Mouse (Mus musculus): ENCODE measurements around the gene Rack1. TPM values are rescaled to one million over a fixed set of nuclear protein-coding genes. Genes with fewer than 3 reads are reported as not detected.

The Rack1 gene
- polyA plus RNA-seq, 1 experiment from 2014 or later, result 434 TPM

GRCm38 (mm10) chr11:48798984-48799920 lies 880 bp upstream of the Rack1 start:
- Histone ChIP-seq H3K4me1 (ENCODE audit: insufficient read depth, low read depth, low read length) (peaks cover 12% of the 10 kb centered on the region; the same call in 1 of the 2 replicates), H3K27ac (ENCODE audit: low read length) (peak overlapping the region; percentile 91), H3K27me3 (replicated peaks; ENCODE audit: insufficient read depth, low read length) (no peaks in the 10 kb centered on the region), H3K9ac (replicated peaks; ENCODE audit: low read depth) (peak overlapping the region; percentile 86), H3K4me2 (replicated peaks; ENCODE audit: low read depth, low read length) (peak overlapping the region; percentile 82), H3K36me3 (ENCODE audit: insufficient read depth, low read length) (peaks cover 19% of the 10 kb centered on the region; the same call in 1 of the 2 replicates), H3K4me3 (ENCODE audit: low read depth, low read length) (peak overlapping the region; percentile 72), H3K9me3 (ENCODE audit: low read length) (no peaks in the 10 kb centered on the region)
- DNase-seq (ENCODE audit: low spot score) (peak; percentile 68), ATAC-seq (peak; percentile 23)
- TF ChIP-seq CTCF (IDR thresholded peaks at IDR 0.05) (no peak), EP300 (IDR thresholded peaks at IDR 0.05) (no peak)
- WGBS, result 5% methylated on average over 18 of the region's 18 CpGs

- TF ChIP-seq EP300 (IDR thresholded peaks at IDR 0.05), result no peak
- no peak for TF ChIP-seq CTCF (IDR thresholded peaks at IDR 0.05)
- ATAC-seq (no peak), DNase-seq (ENCODE audit: low spot score) (no peak)
- 57% methylated on average over 17 of the region's 17 CpGs for WGBS
- no peak overlapping the region for H3K27ac ChIP-seq (ENCODE audit: low read length)
- 0 out of 2 replicates have a peak overlapping the region, but pooled peaks have one; percentile 14 for H3K4me3 ChIP-seq (ENCODE audit: low read depth, low read length)
- H3K4me1 ChIP-seq (ENCODE audit: insufficient read depth, low read depth, low read length), result peaks cover 12% of the 10 kb centered on the region; the same call in 1 of the 2 replicates
- H3K27me3 ChIP-seq (replicated peaks; ENCODE audit: insufficient read depth, low read length), result no peaks in the 10 kb centered on the region
- peaks cover 42% of the 10 kb centered on the region for H3K36me3 ChIP-seq (ENCODE audit: insufficient read depth, low read length)
- H3K9me3 ChIP-seq (ENCODE audit: low read length), result no peaks in the 10 kb centered on the region
- H3K9ac ChIP-seq (replicated peaks; ENCODE audit: low read depth), result peak overlapping the region; percentile 86
- peak overlapping the region; percentile 82 for H3K4me2 ChIP-seq (replicated peaks; ENCODE audit: low read depth, low read length)
Measured at GRCm38 (mm10) chr11:48801831-48802772, 2.0 kb downstream of the Rack1 start.

GRCm38 (mm10) chr11:48803988-48804387 lies 3.9 kb downstream of the Rack1 start:
- Histone ChIP-seq H3K36me3 (ENCODE audit: insufficient read depth, low read length) (peaks cover 52% of the 10 kb centered on the region), H3K4me1 (ENCODE audit: insufficient read depth, low read depth, low read length) (peaks cover 6% of the 10 kb centered on the region; the same call in 1 of the 2 replicates), H3K9me3 (ENCODE audit: low read length) (no peaks in the 10 kb centered on the region), H3K4me3 (ENCODE audit: low read depth, low read length) (no peak overlapping the region), H3K27ac (ENCODE audit: low read length) (no peak overlapping the region), H3K27me3 (replicated peaks; ENCODE audit: insufficient read depth, low read length) (no peaks in the 10 kb centered on the region), H3K4me2 (replicated peaks; ENCODE audit: low read depth, low read length) (no peak overlapping the region), H3K9ac (replicated peaks; ENCODE audit: low read depth) (no peak overlapping the region)
- 94% methylated on average over 2 of the region's 2 CpGs for WGBS
- ATAC-seq, result no peak
- no peak for TF ChIP-seq EP300 (IDR thresholded peaks at IDR 0.05)
- TF ChIP-seq CTCF (IDR thresholded peaks at IDR 0.05), result no peak
- DNase-seq (ENCODE audit: low spot score), result no peak

GRCm38 (mm10) chr11:48804922-48805321 lies 4.8 kb downstream of the Rack1 start:
- no peaks in the 10 kb centered on the region for H3K27me3 ChIP-seq (replicated peaks; ENCODE audit: insufficient read depth, low read length)
- H3K9me3 ChIP-seq (ENCODE audit: low read length), result no peaks in the 10 kb centered on the region
- H3K4me1 ChIP-seq (ENCODE audit: insufficient read depth, low read depth, low read length), result peaks cover 6% of the 10 kb centered on the region; the same call in 1 of the 2 replicates
- TF ChIP-seq CTCF (IDR thresholded peaks at IDR 0.05) (no peak), EP300 (IDR thresholded peaks at IDR 0.05) (no peak)
- peaks cover 52% of the 10 kb centered on the region for H3K36me3 ChIP-seq (ENCODE audit: insufficient read depth, low read length)
- ATAC-seq (no peak), DNase-seq (ENCODE audit: low spot score) (no peak)
- no peak overlapping the region for H3K4me3 ChIP-seq (ENCODE audit: low read depth, low read length)
- 74% methylated on average over 2 of the region's 2 CpGs for WGBS
- no peak overlapping the region for H3K27ac ChIP-seq (ENCODE audit: low read length)
- H3K4me2 ChIP-seq (replicated peaks; ENCODE audit: low read depth, low read length), result no peak overlapping the region
- H3K9ac ChIP-seq (replicated peaks; ENCODE audit: low read depth), result no peak overlapping the region

GRCm38 (mm10) chr11:48806856-48807562 lies 6.9 kb downstream of the Rack1 start:
- no peaks in the 10 kb centered on the region for H3K27me3 ChIP-seq (replicated peaks; ENCODE audit: insufficient read depth, low read length)
- no peaks in the 10 kb centered on the region for H3K4me1 ChIP-seq (ENCODE audit: insufficient read depth, low read depth, low read length)
- no peak overlapping the region for H3K4me2 ChIP-seq (replicated peaks; ENCODE audit: low read depth, low read length)
- 56% methylated on average over 21 of the region's 21 CpGs for WGBS
- TF ChIP-seq EP300 (IDR thresholded peaks at IDR 0.05), result no peak
- no peak for TF ChIP-seq CTCF (IDR thresholded peaks at IDR 0.05)
- ATAC-seq, result no peak
- no peaks in the 10 kb centered on the region for H3K9me3 ChIP-seq (ENCODE audit: low read length)
- DNase-seq (ENCODE audit: low spot score), result no peak
- peaks cover 54% of the 10 kb centered on the region for H3K36me3 ChIP-seq (ENCODE audit: insufficient read depth, low read length)
- H3K9ac ChIP-seq (replicated peaks; ENCODE audit: low read depth), result no peak overlapping the region
- no peak overlapping the region for H3K27ac ChIP-seq (ENCODE audit: low read length)
- H3K4me3 ChIP-seq (ENCODE audit: low read depth, low read length), result no peak overlapping the region

Data from lung, postnatal 0 days (tissue).